Comparison of ENCODE assay signal across 28 mouse cellular contexts in the genomic region with DNA sequence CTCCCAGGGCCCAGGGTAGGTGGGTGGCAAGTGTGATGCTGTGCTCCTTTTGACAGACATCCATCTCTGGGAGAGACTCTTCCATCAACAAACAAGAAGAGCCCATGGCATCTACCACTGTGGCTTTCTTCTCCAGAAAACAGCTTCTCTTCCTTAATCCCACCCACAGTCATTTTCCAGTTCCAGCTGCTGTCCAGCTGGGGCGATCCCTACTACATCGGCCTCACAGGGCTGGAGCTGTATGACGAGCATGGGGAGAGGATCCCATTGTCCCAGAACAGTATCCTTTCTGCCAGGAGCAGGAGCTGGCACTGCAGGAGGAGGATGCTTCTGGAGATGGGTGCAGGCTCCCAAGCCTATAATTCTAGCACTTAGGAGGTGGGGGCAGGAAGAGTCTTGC.
"Had no signal": no experiment of that assay in that cellular context is flagged by ENCODE, and none has a peak within 500 bp of the region (broad histone marks: within the 10 kb centered on the region; RNA-seq: fewer than 3 reads in every experiment).

No protein-coding gene starts in this region.

- H3K4me2 ChIP-seq: embryonic facial prominence, embryonic 12.5 days; embryonic facial prominence, embryonic 13.5 days; embryonic facial prominence, embryonic 15.5 days; forebrain, embryonic 12.5 days; forebrain, embryonic 13.5 days; forebrain, embryonic 15.5 days had no signal

- ATAC-seq: forebrain, embryonic 13.5 days; forebrain, embryonic 14.5 days; forebrain, embryonic 15.5 days; forebrain, embryonic 16.5 days; forebrain, postnatal 0 days had no signal

- H3K4me3 ChIP-seq: embryonic facial prominence, embryonic 10.5 days; embryonic facial prominence, embryonic 12.5 days; embryonic facial prominence, embryonic 13.5 days; embryonic facial prominence, embryonic 15.5 days; erythroblast, embryonic 14.5 days; forebrain, embryonic 10.5 days; forebrain, embryonic 12.5 days; forebrain, embryonic 13.5 days; forebrain, embryonic 15.5 days; gastrocnemius, adult 2 months had no signal

- H3K27ac ChIP-seq: embryonic facial prominence, embryonic 10.5 days; embryonic facial prominence, embryonic 12.5 days; embryonic facial prominence, embryonic 13.5 days; embryonic facial prominence, embryonic 15.5 days; forebrain, embryonic 10.5 days; forebrain, embryonic 12.5 days; forebrain, embryonic 13.5 days; forebrain, embryonic 15.5 days; gastrocnemius, adult 2 months had no signal

- H3K9ac ChIP-seq: embryonic facial prominence, embryonic 12.5 days; embryonic facial prominence, embryonic 13.5 days; embryonic facial prominence, embryonic 15.5 days; forebrain, embryonic 12.5 days; forebrain, embryonic 13.5 days; forebrain, embryonic 15.5 days; forebrain, postnatal 0 days had no signal

- H3K27me3 ChIP-seq: embryonic facial prominence, embryonic 12.5 days; embryonic facial prominence, embryonic 13.5 days; embryonic facial prominence, embryonic 15.5 days; forebrain, embryonic 13.5 days; forebrain, embryonic 15.5 days had no signal

- DNase-seq: cerebellum, adult 18-20 months; cerebellum, adult 2 months; cerebellum, adult 8-10 months; cerebellum, adult 9-10 months; cerebellum, adult 9-11 months; cerebellum, postnatal 10 days; cerebellum, postnatal 14 days; cerebellum, postnatal 25 days; cerebellum, postnatal 36 days; embryo, embryonic 11 days; forebrain, postnatal 0 days; gastrocnemius, adult 2 months; gastrocnemius, postnatal 10 days; gastrocnemius, postnatal 14 days; gastrocnemius, postnatal 25 days; gastrocnemius, postnatal 36 days; heart, adult 11 months had no signal

- H3K9me3 ChIP-seq: embryonic facial prominence, embryonic 10.5 days; embryonic facial prominence, embryonic 12.5 days; embryonic facial prominence, embryonic 13.5 days; embryonic facial prominence, embryonic 15.5 days; forebrain, embryonic 10.5 days; forebrain, embryonic 12.5 days; forebrain, embryonic 13.5 days; forebrain, embryonic 15.5 days had no signal

- H3K36me3 ChIP-seq: embryonic facial prominence, embryonic 10.5 days; embryonic facial prominence, embryonic 12.5 days; forebrain, embryonic 10.5 days; forebrain, embryonic 12.5 days had no signal
